ENCODE assay signal across 23 mouse cellular contexts in the genomic region with DNA sequence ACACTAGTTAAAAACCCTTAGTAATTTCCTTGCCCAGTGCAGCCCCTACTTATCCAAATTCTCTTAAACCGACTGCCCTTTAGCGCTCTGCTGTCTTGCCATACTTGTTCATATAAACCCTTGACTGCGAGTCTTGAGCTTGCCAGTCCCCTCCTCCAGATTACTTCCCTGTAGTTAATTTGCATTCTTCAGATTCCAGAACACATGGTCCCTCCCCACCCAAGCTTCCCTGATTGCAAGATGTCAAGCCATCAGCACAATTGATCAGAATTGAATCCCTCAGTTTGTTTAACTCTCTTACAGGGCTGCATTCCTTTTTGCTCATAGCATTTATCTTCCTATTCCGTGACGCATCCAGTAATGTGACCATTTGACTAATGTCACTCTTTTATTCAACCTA. TPM values are rescaled to one million over a fixed set of nuclear protein-coding genes. Genes with fewer than 3 reads are reported as not detected.
DNase-seq lines count a peak whose midpoint lies in the region; ATAC-seq and TF ChIP-seq lines count a peak whose summit lies in the region.
"Had no signal": no experiment of that assay in that cellular context is flagged by ENCODE, and none has a peak within 500 bp of the region (broad histone marks: within the 10 kb centered on the region; RNA-seq: fewer than 3 reads in every experiment).

No protein-coding gene starts in this region.

- no peak for TF ChIP-seq CTCF in hindbrain, postnatal 0 days (IDR thresholded peaks at IDR 0.05; ENCODE audit: low read depth)

- H3K27me3 ChIP-seq in hindbrain, embryonic 12.5 days = no peaks in the 10 kb centered on the region
- no peaks in the 10 kb centered on the region for H3K27me3 ChIP-seq in hindbrain, postnatal 0 days (ENCODE audit: insufficient read depth, low read length)
- H3K27me3 ChIP-seq in lung, embryonic 16.5 days (ENCODE audit: control insufficient read depth, insufficient read depth, low read depth, low read length) = no peaks in the 10 kb centered on the region
- H3K27me3 ChIP-seq: hindbrain, embryonic 15.5 days; limb, embryonic 15.5 days; liver, embryonic 15.5 days had no signal

- H3K4me2 ChIP-seq in hindbrain, embryonic 12.5 days (replicated peaks) = no peak overlapping the region
- no peak overlapping the region for H3K4me2 ChIP-seq in hindbrain, postnatal 0 days (ENCODE audit: low read depth, low read length)
- no peak overlapping the region for H3K4me2 ChIP-seq in lung, embryonic 16.5 days (ENCODE audit: low read depth, low read length)
- H3K4me2 ChIP-seq: hindbrain, embryonic 15.5 days; limb, embryonic 15.5 days; liver, embryonic 15.5 days; midbrain, embryonic 11.5 days had no signal

- WGBS in hindbrain, embryonic 12.5 days = 59% methylated on average over 5 of the region's 5 CpGs
- WGBS in hindbrain, postnatal 0 days = 61% methylated on average over 5 of the region's 5 CpGs
- 24% methylated on average over 5 of the region's 5 CpGs for WGBS in lung, embryonic 16.5 days

- peaks cover 13% of the 10 kb centered on the region for H3K4me1 ChIP-seq in hindbrain, embryonic 12.5 days
- H3K4me1 ChIP-seq in hindbrain, postnatal 0 days (ENCODE audit: insufficient read depth, low read length) = no peaks in the 10 kb centered on the region
- peaks cover 7% of the 10 kb centered on the region for H3K4me1 ChIP-seq in lung, embryonic 16.5 days (replicated peaks; ENCODE audit: control insufficient read depth, insufficient read depth, low read length)
- H3K4me1 ChIP-seq: limb, embryonic 15.5 days; liver, embryonic 15.5 days had no signal

- peak overlapping the region; percentile 44; the same call in 1 of the 2 replicates for H3K27ac ChIP-seq in hindbrain, embryonic 12.5 days
- H3K27ac ChIP-seq in hindbrain, postnatal 0 days = no peak overlapping the region
- H3K27ac ChIP-seq in lung, embryonic 16.5 days (ENCODE audit: low read length) = no peak overlapping the region
- H3K27ac ChIP-seq: forebrain, embryonic 10.5 days; limb, embryonic 15.5 days; liver, embryonic 15.5 days had no signal

- H3K9ac ChIP-seq in hindbrain, embryonic 12.5 days = no peak overlapping the region
- H3K9ac ChIP-seq in hindbrain, postnatal 0 days (replicated peaks; ENCODE audit: low read length) = no peak overlapping the region
- no peak overlapping the region for H3K9ac ChIP-seq in lung, embryonic 16.5 days (ENCODE audit: low read length)
- H3K9ac ChIP-seq: forebrain, postnatal 0 days; hindbrain, embryonic 15.5 days; limb, embryonic 15.5 days; liver, embryonic 15.5 days had no signal

- no peaks in the 10 kb centered on the region for H3K36me3 ChIP-seq in hindbrain, embryonic 12.5 days
- H3K36me3 ChIP-seq in hindbrain, postnatal 0 days (ENCODE audit: insufficient read depth, low read length) = no peaks in the 10 kb centered on the region
- no peaks in the 10 kb centered on the region for H3K36me3 ChIP-seq in lung, embryonic 16.5 days (ENCODE audit: control insufficient read depth, insufficient read depth, low read length)
- H3K36me3 ChIP-seq: forebrain, embryonic 10.5 days; hindbrain, embryonic 15.5 days; limb, embryonic 15.5 days; liver, embryonic 15.5 days had no signal

- H3K9me3 ChIP-seq in hindbrain, embryonic 12.5 days (replicated peaks) = no peaks in the 10 kb centered on the region
- H3K9me3 ChIP-seq in hindbrain, postnatal 0 days (ENCODE audit: low read length) = no peaks in the 10 kb centered on the region
- no peaks in the 10 kb centered on the region for H3K9me3 ChIP-seq in lung, embryonic 16.5 days (ENCODE audit: control insufficient read depth, low read length)
- H3K9me3 ChIP-seq: forebrain, embryonic 10.5 days; hindbrain, embryonic 15.5 days; limb, embryonic 15.5 days; liver, embryonic 15.5 days had no signal

- no peak for DNase-seq in hindbrain, postnatal 0 days (ENCODE audit: low spot score)
- no peak for DNase-seq in lung, adult 18-20 months
- peak; percentile 17 for DNase-seq in ZHBTc4 (ENCODE audit: low read depth, low spot score)
- peak; percentile 11 for DNase-seq in yolk sac, embryonic 10.5 days (ENCODE audit: low spot score)
- no peak for DNase-seq in spleen, postnatal 4 days (ENCODE audit: low spot score in 2 of 2)
- DNase-seq: B cell, adult 2 months; cerebellum, adult 18-20 months; cerebellum, postnatal 36 days; forebrain, postnatal 0 days; gastrocnemius, postnatal 36 days; kidney, postnatal 10 days; right cerebral cortex, postnatal 14 days; spleen, adult 18-20 months; thymus, postnatal 4 days had no signal

- no peak overlapping the region for H3K4me3 ChIP-seq in hindbrain, embryonic 12.5 days
- H3K4me3 ChIP-seq in hindbrain, postnatal 0 days (ENCODE audit: low read length) = no peak overlapping the region
- H3K4me3 ChIP-seq in lung, embryonic 16.5 days (ENCODE audit: low read length) = no peak overlapping the region
- H3K4me3 ChIP-seq: forebrain, embryonic 10.5 days; hindbrain, embryonic 15.5 days; limb, embryonic 15.5 days; liver, embryonic 15.5 days had no signal

- no peak for ATAC-seq in hindbrain, embryonic 12.5 days (ENCODE audit: low FRiP score)
- ATAC-seq in hindbrain, postnatal 0 days = no peak
- ATAC-seq in lung, embryonic 16.5 days (ENCODE audit: low read depth) = peak; percentile 62; the same call in 1 of the 2 replicates
- ATAC-seq: forebrain, postnatal 0 days; intestine, postnatal 0 days had no signal

RNA-seq across cellular contexts. Expression of gene Sorbs2, which starts 32.9 kb away (rescaled TPM):
- 81.7 and 89.5 TPM in 2 replicates for polyA plus RNA-seq in hindbrain, embryonic 12.5 days (2016; fragmentation: Nextera tagmentation; extraction: Ambion mirVana)
- total RNA-seq in hindbrain, postnatal 0 days (2014; rRNA removed) = 53.0 and 65.6 TPM in 2 replicates
- 37.4 and 37.8 TPM in 2 replicates for polyA plus RNA-seq in hindbrain, postnatal 0 days (2015; fragmentation: Nextera tagmentation; extraction: Ambion mirVana)
- polyA plus RNA-seq in lung, embryonic 16.5 days (2015; fragmentation: Nextera tagmentation; extraction: Ambion mirVana) = 19.2 and 23.9 TPM in 2 replicates
- total RNA-seq: monocyte, adult 5-6 weeks had no signal

Comparison
In these comparisons a context has a peak if more than half of its experiments do, and no peak if none do; other contexts are left out.
1. DNase-seq: peak in ZHBTc4 (single experiment) and yolk sac, embryonic 10.5 days (single experiment); none in hindbrain, postnatal 0 days (single experiment), lung, adult 18-20 months (0 of 2) and spleen, postnatal 4 days (0 of 2).